ENCODE assay signal across 8 mouse cellular contexts in the genomic region with DNA sequence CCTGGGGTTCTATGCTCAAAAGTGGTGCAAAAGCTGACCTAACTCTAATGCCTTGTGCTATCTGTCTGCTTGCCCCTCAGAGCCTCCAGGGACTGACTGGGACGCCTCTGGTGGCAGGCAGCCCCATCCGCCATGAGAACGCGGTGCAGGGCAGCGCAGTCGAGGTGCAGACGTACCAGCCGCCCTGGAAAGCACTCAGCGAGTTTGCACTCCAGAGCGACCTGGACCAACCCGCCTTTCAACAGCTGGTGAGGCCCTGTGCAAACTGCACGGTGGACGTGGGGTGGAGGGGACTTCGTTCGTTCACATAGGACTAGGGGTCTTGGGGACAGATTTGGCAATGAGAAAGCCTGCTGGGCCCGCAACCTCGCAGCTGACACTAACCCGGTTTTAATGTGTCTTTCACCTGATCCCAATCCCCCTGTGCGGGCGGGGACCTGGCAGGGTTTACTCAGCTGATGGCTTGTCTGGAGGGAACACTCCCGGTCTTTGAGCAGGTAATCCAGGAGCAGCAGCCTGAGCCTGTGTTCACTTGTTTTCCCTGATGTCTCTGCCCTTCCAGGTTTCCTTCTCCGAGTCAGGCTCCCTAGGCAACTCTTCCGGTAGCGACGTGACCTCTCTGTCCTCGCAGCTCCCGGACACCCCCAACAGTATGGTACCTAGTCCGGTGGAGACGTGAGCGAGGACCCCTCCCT. TPM values are rescaled to one million over a fixed set of nuclear protein-coding genes. Genes with fewer than 3 reads are reported as not detected.
DNase-seq lines count a peak whose midpoint lies in the region; ATAC-seq and TF ChIP-seq lines count a peak whose summit lies in the region.

No protein-coding gene starts in this region.

- intact Hi-C loops in left cerebral cortex, postnatal 36 days (cut with DNase I): no loop called here
- intact Hi-C loops in heart, postnatal 36 days (cut with DNase I): loop anchor here (2.0 to 10.0 kb wide), 2 partner anchors 32 to 220 kb away; a partner anchor contains a TSS

- H3K4me2 ChIP-seq in limb, embryonic 15.5 days: peak overlapping the region; percentile 48
- peak overlapping the region; percentile 67 for H3K4me2 ChIP-seq in stomach, embryonic 15.5 days

- DNase-seq in left cerebral cortex, postnatal 36 days (ENCODE audit: low spot score in 2 of 2): peak; percentile 26 to 39
- DNase-seq in left cerebral cortex, adult 9 months (ENCODE audit: low spot score in 2 of 2): no peak
- DNase-seq in ES-E14 (ENCODE audit: low read depth, low spot score): no peak
- DNase-seq in cerebellum, postnatal 36 days: peak; percentile 19 to 52
- DNase-seq in heart, postnatal 36 days: peak; percentile 47 to 74

- H3K9ac ChIP-seq in ES-E14 (ENCODE audit: insufficient read depth, low read depth, low read length, poor library complexity, severe bottlenecking): no peak overlapping the region
- H3K9ac ChIP-seq in limb, embryonic 15.5 days: no peak overlapping the region
- H3K9ac ChIP-seq in stomach, embryonic 15.5 days: no peak overlapping the region

- peaks cover 0 to 12% of the 10 kb centered on the region in 2 experiments; a peak in 1 of 4 replicates for H3K4me1 ChIP-seq in ES-E14 (ENCODE audit: control insufficient read depth in 2 of 2, insufficient read depth in 2 of 2, low read length in 2 of 2, poor library complexity in 1 of 2)
- peaks cover 57% of the 10 kb centered on the region for H3K4me1 ChIP-seq in limb, embryonic 15.5 days
- peaks cover 52% of the 10 kb centered on the region for H3K4me1 ChIP-seq in stomach, embryonic 15.5 days

- no peak overlapping the region for H3K27ac ChIP-seq in ES-E14 (ENCODE audit: insufficient read depth, low read depth, low read length, poor library complexity, severe bottlenecking)
- no peak overlapping the region for H3K27ac ChIP-seq in limb, embryonic 15.5 days
- no peak overlapping the region for H3K27ac ChIP-seq in stomach, embryonic 15.5 days

- no peak for ATAC-seq in limb, embryonic 15.5 days (ENCODE audit: insufficient number of reproducible peaks, low FRiP score, low TSS enrichment, low read depth)
- no peak for ATAC-seq in stomach, embryonic 15.5 days (ENCODE audit: insufficient read depth, low FRiP score, low read depth)
- ATAC-seq in erythroblast, adult 5-6 weeks (replicated peaks; ENCODE audit: low FRiP score, poor library complexity, severe bottlenecking): no peak

- in situ Hi-C loops in ES-E14 (cut with MboI; ENCODE audit: low sequenced_read_pairs in 2 of 2, unreplicated experiment in 2 of 2): no loop called here

- no peaks in the 10 kb centered on the region for H3K36me3 ChIP-seq in ES-E14 (ENCODE audit: control insufficient read depth, insufficient read depth, low read length, poor library complexity, severe bottlenecking)
- H3K36me3 ChIP-seq in limb, embryonic 15.5 days: no peaks in the 10 kb centered on the region
- H3K36me3 ChIP-seq in stomach, embryonic 15.5 days: no peaks in the 10 kb centered on the region

- no peaks in the 10 kb centered on the region for H3K9me3 ChIP-seq in ES-E14 (ENCODE audit: control insufficient read depth, insufficient read depth, low read depth, low read length)
- no peaks in the 10 kb centered on the region for H3K9me3 ChIP-seq in limb, embryonic 15.5 days
- H3K9me3 ChIP-seq in stomach, embryonic 15.5 days: no peaks in the 10 kb centered on the region

- peaks cover 96% of the 10 kb centered on the region for H3K27me3 ChIP-seq in limb, embryonic 15.5 days
- peaks cover 54% of the 10 kb centered on the region for H3K27me3 ChIP-seq in stomach, embryonic 15.5 days (replicated peaks)

- 2% methylated on average over 30 of the region's 30 CpGs for WGBS in limb, embryonic 15.5 days
- WGBS in stomach, embryonic 15.5 days: 26% methylated on average over 30 of the region's 30 CpGs

- H3K4me3 ChIP-seq in ES-E14 (ENCODE audit: insufficient read depth in 1 of 2, low read depth in 1 of 2, low read length in 2 of 2, poor library complexity in 1 of 2, severe bottlenecking in 1 of 2): peak overlapping the region; percentile 21 to 27; a peak in 2 of 4 replicates
- peak overlapping the region; percentile 33 for H3K4me3 ChIP-seq in limb, embryonic 15.5 days
- peak overlapping the region; percentile 48 for H3K4me3 ChIP-seq in stomach, embryonic 15.5 days (replicated peaks)

TF ChIP-seq in ES-E14, 5 proteins besides CTCF, POLR2A, EP300 and RAD21:
- TF ChIP-seq MAFK (IDR thresholded peaks at IDR 0.05; ENCODE audit: insufficient read depth, low read depth, low read length) (no peak), ZC3H11A (IDR thresholded peaks at IDR 0.05; ENCODE audit: borderline replicate concordance, low read depth, low read length) (no peak), HCFC1 (IDR thresholded peaks at IDR 0.05; ENCODE audit: borderline replicate concordance, insufficient read depth, low read length) (no peak), CHD2 (IDR thresholded peaks at IDR 0.05; ENCODE audit: low read depth, low read length) (no peak), ZNF384 (IDR thresholded peaks at IDR 0.05; ENCODE audit: low read depth, low read length) (no peak)

RNA-seq across cellular contexts. Expression of a gene that starts 6.5 kb away (rescaled TPM):
- not detected for total RNA-seq in left cerebral cortex, postnatal 36 days (2021)
- 0.16 and 0.45 TPM in 2 replicates for total RNA-seq in ES-E14 (2012; rRNA removed)
- under 1 TPM in 1 of 2 experiments, not detected in 1; 0.27 TPM for total RNA-seq in heart, postnatal 36 days (2021)
- polyA plus RNA-seq in limb, embryonic 15.5 days (2015; fragmentation: Nextera tagmentation; extraction: Ambion mirVana): 0.19 and 0.45 TPM in 2 replicates
- polyA plus RNA-seq in stomach, embryonic 15.5 days (2015; fragmentation: Nextera tagmentation; extraction: Ambion mirVana): 5.7 and 8.1 TPM in 2 replicates
- not detected in 2 replicates for total RNA-seq in erythroblast, adult 5-6 weeks (2015; ENCODE audit: low replicate concordance)
- not detected in 2 replicates for total RNA-seq in erythroblast, adult 5-6 weeks (2017; ENCODE audit: low replicate concordance)

RNA-seq across cellular contexts. Expression of a gene that starts 33.0 kb away (rescaled TPM):
- 10 to 100 TPM; 38.7 to 44.6 TPM for total RNA-seq in left cerebral cortex, postnatal 36 days (2021)
- total RNA-seq in ES-E14 (2012; rRNA removed): 20.0 and 34.0 TPM in 2 replicates
- total RNA-seq in heart, postnatal 36 days (2021): 100 to 1,000 TPM; 924 to 965 TPM
- polyA plus RNA-seq in limb, embryonic 15.5 days (2015; fragmentation: Nextera tagmentation; extraction: Ambion mirVana): 188 and 191 TPM in 2 replicates
- polyA plus RNA-seq in stomach, embryonic 15.5 days (2015; fragmentation: Nextera tagmentation; extraction: Ambion mirVana): 247 and 265 TPM in 2 replicates
- 37.2 and 39.2 TPM in 2 replicates for total RNA-seq in erythroblast, adult 5-6 weeks (2015; ENCODE audit: low replicate concordance)
- 14.1 and 32.3 TPM in 2 replicates for total RNA-seq in erythroblast, adult 5-6 weeks (2017; ENCODE audit: low replicate concordance)

Comparison
In these comparisons a context has a peak if more than half of its experiments do, and no peak if none do; other contexts are left out.
1. DNase-seq: peak in left cerebral cortex, postnatal 36 days (2 of 2), cerebellum, postnatal 36 days (2 of 2) and heart, postnatal 36 days (2 of 2); none in left cerebral cortex, adult 9 months (0 of 2) and ES-E14 (single experiment).
2. RNA of a gene that starts 33.0 kb away (total RNA-seq): 924 to 965 TPM in heart, postnatal 36 days; 38.7 to 44.6 TPM in left cerebral cortex, postnatal 36 days, 14.1 to 39.2 TPM in erythroblast, adult 5-6 weeks and 20.0 to 34.0 TPM in ES-E14; every median in the first group is over 10 times any median in the second.
3. Peak in every context shown above with its lines, with median percentiles within 50 percentile points of each other: H3K4me3 ChIP-seq.